Mouse (Mus musculus) ovary, postnatal 36 days (tissue): Measurements from ENCODE around the gene Tmem30a.

ENCODE experiments used
- DNase-seq: peaks from one replicate; pipeline ENCODE4 v3.0.0; 2022; ENCODE audit warnings: low spot score, mixed read lengths

Gene Tmem30a

GRCm38 (mm10) chr9:79795076-79795475 is 1.8 kb upstream of the Tmem30a start:
- DNase-seq: no peak

- no peak for DNase-seq
Observed at GRCm38 (mm10) chr9:79785794-79786085, 7.6 kb downstream of the Tmem30a start.

- no peak for DNase-seq
Observed at GRCm38 (mm10) chr9:79784934-79785793, 8.1 kb downstream of the Tmem30a start.

- DNase-seq: no peak
Observed at GRCm38 (mm10) chr9:79784439-79784838, 8.9 kb downstream of the Tmem30a start.

- no peak for DNase-seq
Observed at GRCm38 (mm10) chr9:79779354-79779753, 14.0 kb downstream of the Tmem30a start.

- no peak for DNase-seq
Observed at GRCm38 (mm10) chr9:79766991-79767545, 26.2 kb downstream of the Tmem30a start.

GRCm38 (mm10) chr9:79765329-79765728 is 28.0 kb downstream of the Tmem30a start:
- no peak for DNase-seq

GRCm38 (mm10) chr9:79762519-79762918 is 30.8 kb downstream of the Tmem30a start:
- no peak for DNase-seq

GRCm38 (mm10) chr9:79760076-79760475 is 33.2 kb downstream of the Tmem30a start:
- no peak for DNase-seq

- peak; percentile 95 for DNase-seq
Observed at GRCm38 (mm10) chr9:79759385-79760005, 33.8 kb downstream of the Tmem30a start, which contains the start of gene Cox7a2. Gene Cox7a2 (minus strand): TSS chr9:79759878.

- no peak for DNase-seq
Observed at GRCm38 (mm10) chr9:79755311-79755710, 38.0 kb downstream of the Tmem30a start.

GRCm38 (mm10) chr9:79751846-79752245 is 41.5 kb downstream of the Tmem30a start:
- DNase-seq: no peak

- no peak for DNase-seq
Observed at GRCm38 (mm10) chr9:79750709-79751108, 42.6 kb downstream of the Tmem30a start.

- DNase-seq: no peak
Observed at GRCm38 (mm10) chr9:79745036-79745435, 48.3 kb downstream of the Tmem30a start.

- no peak for DNase-seq
Observed at GRCm38 (mm10) chr9:79735608-79736007, 57.7 kb downstream of the Tmem30a start.

GRCm38 (mm10) chr9:79730301-79730700 is 63.0 kb downstream of the Tmem30a start:
- DNase-seq: no peak

GRCm38 (mm10) chr9:79723090-79723489 is 70.2 kb downstream of the Tmem30a start:
- no peak for DNase-seq

GRCm38 (mm10) chr9:79721056-79721455 is 72.3 kb downstream of the Tmem30a start:
- DNase-seq: peak; percentile 24

GRCm38 (mm10) chr9:79720143-79720542 is 73.2 kb downstream of the Tmem30a start:
- no peak for DNase-seq

- DNase-seq: peak; percentile 40
Observed at GRCm38 (mm10) chr9:79719451-79719850, 73.9 kb downstream of the Tmem30a start.
